Mouse (Mus musculus) cerebellum, adult 2 months (tissue): ENCODE results near the gene Tmem52b.

Experiments
- CTCF ChIP-seq: fragments of 200-500 bp; IDR thresholded peaks from 2 replicates; pipeline ENCODE4 v1.5.1; 2011; ENCODE audit warnings: low read depth, mild to moderate bottlenecking, control low read depth, low read length, moderate library complexity, borderline replicate concordance; ENCODE audit not compliant: insufficient read depth
- POLR2A ChIP-seq: fragments of 200-500 bp; IDR thresholded peaks from 2 replicates; pipeline ENCODE4 v1.6.1; 2011; ENCODE audit warnings: low read length, control low read depth, borderline replicate concordance; ENCODE audit not compliant: insufficient read depth

DNA sequence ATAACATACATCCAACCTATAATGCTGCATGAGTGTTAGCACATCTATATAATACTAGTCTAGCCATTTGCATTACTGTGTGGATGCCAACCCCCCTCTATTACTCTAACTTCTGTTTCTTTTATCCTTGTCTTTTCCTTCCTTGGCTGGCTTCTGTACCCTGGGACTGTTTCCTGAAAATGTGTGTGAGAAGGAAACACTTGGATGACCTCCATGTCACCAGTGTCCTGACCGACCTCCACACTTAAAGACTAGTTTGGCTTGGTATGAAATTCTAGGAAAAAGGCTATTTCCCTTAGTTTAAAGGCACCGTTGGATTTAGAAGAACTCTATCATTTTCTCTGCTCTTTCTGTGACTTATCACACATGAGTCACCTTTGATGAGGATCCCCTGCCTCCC is 15.1 kb downstream of the Tmem52b start:
- TF ChIP-seq POLR2A (no peak), CTCF (no peak)
